Mouse (Mus musculus) natural killer cell, adult 2 months (primary cell): ENCODE measurements at regions not wholly inside any gene's neighbourhood (a gene's known extent, or its start where the extent isn't known, plus 50 kb on each side); places are given as distances from the start of the nearest gene placed in this dataset.
A peak's percentile ranks its signal among the peaks of the same experiment; 100 is the strongest.

ENCODE experiments used
- DNase-seq, 2 experiments: peaks; one replicate each; pipeline ENCODE4 v3.0.0; 2022; ENCODE audit warnings: low spot score in 2 of 2

DNA sequence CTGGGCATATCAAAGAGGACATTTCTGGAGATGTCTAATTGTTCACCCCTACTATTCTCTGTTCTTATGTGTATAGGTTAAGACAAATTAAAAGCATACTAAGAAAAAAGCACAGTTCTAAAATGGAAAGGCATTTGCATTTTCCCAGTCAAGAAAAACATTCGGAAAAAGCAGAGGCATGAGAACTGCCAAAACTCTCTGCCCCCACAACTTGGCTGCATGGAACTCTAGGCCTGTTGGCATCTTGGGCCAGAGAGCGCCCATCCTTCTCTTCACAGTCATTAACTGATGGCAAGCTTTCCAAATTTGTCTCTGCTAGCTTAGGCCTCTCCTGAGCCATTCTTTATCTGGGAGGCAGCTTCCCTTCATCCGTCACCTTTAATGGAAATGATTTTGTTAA is 281.6 kb downstream of the Tex13c3 start:
- DNase-seq: no peak

- DNase-seq: no peak
Measured at GRCm38 (mm10) chrX:19168983-19169382, 312.1 kb downstream of the Tex13c3 start.

DNA sequence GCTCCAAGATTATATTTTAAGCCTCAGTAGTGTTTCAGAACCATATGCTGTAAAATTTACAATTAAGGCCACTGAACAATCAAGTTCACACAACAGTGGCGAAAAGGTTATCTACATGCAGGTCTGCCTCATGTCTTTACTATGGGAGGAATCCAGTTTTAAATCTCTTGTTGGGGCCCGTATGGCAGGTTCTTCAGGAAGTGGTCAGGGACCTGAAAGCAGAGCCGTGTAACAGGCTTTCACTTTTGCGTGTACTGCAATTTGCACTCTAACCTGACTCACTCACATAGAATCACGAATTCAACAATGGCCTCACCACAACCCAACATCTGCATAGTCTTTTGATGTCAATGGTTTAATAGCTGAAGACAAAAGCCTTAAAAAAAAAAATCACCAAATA is 312.6 kb downstream of the Tex13c3 start:
- peak; percentile 35 to 52 for DNase-seq

- DNase-seq: no peak
Measured at GRCm38 (mm10) chrX:19168111-19168510, 313.0 kb downstream of the Tex13c3 start.

DNA sequence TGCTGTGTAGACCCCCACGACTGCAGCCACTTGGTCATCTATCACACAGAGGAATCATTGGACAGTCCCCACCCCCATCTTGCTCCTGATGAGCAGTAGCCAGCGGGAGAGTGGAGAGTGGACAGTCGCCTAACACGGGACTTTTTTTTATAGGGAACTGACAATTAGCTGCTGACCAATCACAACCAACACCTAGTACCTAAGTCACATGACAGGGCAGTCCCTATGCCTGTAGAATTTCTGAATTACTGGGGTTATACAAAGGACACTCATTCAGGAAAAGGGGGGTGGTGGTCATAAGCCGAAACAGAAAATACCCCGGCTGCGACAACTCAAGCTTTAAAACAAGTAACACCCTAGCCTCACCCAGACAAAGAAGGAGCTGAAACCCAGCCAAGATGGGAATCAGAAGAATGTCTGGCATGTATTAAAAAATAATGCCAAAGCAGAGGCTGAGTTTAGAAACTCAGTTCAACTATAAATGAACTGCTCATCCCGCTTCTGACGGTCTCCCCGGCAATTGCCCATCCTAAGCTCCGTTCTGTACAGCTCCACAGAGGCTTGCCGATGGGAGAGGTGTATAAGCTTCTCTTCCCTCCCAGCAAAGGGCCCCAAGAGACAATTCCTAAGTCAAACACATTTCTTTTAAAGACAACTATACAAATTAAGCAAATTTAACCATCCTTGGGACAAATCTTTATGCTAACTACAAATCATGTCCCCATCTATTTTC is 313.8 kb downstream of the Tex13c3 start:
- DNase-seq: peak; percentile 19 to 39

- DNase-seq: no peak
Measured at GRCm38 (mm10) chrX:19165891-19166644, 315.1 kb downstream of the Tex13c3 start.

DNA sequence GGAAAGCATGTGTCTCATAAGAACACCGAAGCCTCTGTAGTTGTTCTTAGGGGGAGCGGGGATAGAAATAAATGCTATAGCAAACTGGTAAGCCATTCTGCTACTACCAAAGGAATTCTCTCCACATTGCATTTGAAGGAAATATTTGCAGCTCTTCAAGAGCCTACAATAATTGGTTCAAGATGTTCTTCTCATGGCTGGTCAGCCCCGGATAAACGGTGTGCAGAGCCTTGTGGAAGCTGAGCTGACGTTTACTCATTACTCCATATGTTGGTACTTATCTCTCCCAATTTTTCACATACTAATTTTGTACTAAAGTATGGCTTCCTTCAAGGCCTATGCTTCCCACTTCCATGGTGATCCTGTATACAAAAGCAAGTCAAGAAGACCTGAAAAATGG is 317.0 kb downstream of the Tex13c3 start:
- no peak for DNase-seq

GRCm38 (mm10) chrX:19162958-19163357 is 318.2 kb downstream of the Tex13c3 start:
- no peak for DNase-seq

GRCm38 (mm10) chrX:19162351-19162750 is 318.8 kb downstream of the Tex13c3 start:
- no peak for DNase-seq

DNA sequence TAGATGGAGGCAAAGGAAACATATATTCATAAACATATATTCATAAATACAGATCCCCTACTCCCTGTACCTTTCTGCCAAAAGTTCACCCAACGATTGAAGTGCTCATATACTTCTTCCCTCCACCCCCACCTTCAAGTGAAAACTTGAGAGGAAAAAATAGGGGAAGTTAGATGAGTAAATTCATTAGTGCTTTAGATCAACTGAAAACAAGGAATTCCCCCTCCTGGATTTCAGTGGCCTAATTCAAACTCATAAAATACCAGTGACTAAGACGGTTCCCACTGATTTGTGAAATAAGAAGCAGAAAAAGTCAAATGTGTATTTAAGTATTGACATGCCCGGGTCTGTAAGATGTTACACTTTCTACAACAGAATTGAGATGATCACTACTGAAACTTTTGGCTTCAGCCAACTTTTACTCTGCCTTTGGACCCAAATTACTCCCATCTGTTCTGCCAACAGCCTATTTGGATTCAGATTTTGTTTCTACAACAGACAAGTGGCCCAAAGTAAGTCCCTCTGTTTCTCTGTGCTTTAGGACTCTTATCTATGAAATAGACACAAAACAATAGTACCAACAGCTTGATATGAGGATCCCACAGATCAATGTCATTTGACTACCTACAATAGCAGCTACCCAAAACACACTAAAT is 320.7 kb downstream of the Tex13c3 start:
- no peak for DNase-seq

- peak; percentile 5 to 46 for DNase-seq
Measured at GRCm38 (mm10) chrX:19157464-19158203, 323.5 kb downstream of the Tex13c3 start.

- no peak for DNase-seq
Measured at GRCm38 (mm10) chrX:19153619-19154018, 327.5 kb downstream of the Tex13c3 start.

DNA sequence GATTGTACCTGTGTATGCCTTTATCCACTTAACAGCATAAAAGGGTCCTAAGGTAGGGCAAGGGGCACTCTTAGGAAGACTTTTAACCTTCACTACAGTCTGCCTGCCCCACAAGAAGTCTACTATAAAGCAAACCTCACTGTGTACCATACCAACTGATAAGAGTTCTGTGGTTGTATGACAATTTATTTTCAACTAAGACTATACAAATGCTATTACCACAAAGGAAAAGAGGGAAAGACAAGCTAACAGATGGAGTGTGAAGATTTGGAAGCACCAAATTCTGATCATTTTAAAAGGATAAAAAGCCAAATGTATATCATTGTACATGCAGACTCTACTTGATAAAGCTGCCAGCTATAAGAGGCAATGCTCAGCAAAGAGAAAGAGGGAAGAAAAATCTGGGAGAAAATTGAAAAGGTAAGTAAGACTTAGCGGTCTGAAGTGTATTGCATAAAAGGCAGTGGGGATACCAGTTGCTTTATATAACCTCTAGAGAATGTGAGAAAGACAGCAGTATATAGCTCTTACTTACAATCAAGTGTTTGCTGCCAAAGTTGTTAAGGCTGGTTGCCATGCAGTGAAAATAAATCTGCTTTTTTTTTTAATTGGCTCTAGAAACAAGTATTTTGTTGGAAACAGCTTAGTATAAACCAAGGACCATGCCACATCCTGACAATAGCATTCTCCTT is 328.8 kb downstream of the Tex13c3 start:
- no peak for DNase-seq

DNA sequence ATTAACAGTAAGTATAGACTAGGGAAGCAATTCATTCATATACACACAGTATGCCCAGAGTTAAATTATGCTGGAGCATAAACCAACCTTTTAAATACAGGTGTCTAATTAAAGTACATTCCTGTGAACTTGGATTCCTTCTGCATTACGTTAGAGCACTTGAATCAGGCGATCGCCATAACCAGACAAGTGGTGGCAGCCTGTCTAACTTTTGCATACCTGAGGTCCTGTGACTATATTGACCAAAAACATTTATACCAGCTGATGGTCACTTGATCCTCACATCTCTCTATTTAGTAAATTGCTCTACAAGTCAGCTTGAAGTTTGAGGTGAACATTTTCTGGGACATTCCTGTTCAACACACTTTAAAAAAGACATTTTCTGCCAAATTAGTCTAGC is 330.5 kb downstream of the Tex13c3 start:
- DNase-seq: no peak

- DNase-seq: no peak
Measured at GRCm38 (mm10) chrX:19148672-19149071, 332.4 kb downstream of the Tex13c3 start.

GRCm38 (mm10) chrX:19148251-19148650 is 332.9 kb downstream of the Tex13c3 start:
- no peak for DNase-seq

GRCm38 (mm10) chrX:19112753-19113152 is 368.4 kb downstream of the Tex13c3 start:
- no peak for DNase-seq

GRCm38 (mm10) chrX:19102911-19103310 is 378.2 kb downstream of the Tex13c3 start:
- no peak for DNase-seq

DNA sequence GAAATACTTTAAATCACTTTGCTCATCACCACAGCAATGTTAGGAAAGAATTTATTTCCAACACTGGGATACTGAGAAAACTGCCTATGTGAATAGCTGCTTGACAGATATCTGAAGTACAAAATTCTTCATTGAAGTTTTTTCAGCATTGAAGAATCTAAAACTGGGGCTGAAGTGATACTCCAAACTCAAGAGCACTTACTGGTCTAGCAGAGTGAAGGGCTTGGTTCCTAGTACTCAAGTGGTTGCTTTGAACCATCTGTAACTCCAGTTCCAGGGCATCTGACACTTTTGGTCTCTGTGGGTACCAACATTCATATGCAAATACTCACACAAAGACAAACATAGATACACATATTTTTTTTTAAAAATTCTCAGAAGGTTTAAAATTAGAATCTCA is 385.2 kb downstream of the Tex13c3 start:
- no peak for DNase-seq

GRCm38 (mm10) chrX:19084435-19084834 is 396.7 kb downstream of the Tex13c3 start:
- DNase-seq: no peak

DNA sequence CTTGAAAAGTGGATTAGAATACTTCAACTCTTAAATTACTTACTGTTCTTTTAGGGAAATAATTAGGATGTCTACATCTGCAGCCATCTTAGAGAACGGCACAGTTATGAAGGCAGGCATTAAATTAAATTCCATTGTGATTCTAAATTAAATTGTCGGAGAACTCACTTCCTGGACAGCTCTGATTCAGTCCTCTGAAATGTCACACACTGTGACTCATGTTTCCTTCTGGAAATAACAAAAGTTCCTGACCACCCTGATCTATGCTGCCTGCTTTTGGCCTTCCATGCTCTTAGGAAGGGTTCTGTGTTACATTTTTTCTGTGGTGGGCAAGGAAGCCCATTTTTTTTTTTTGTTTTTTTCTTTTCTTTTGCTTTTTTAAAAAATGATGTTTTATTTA is 401.1 kb downstream of the Tex13c3 start:
- DNase-seq: no peak
